Mouse (Mus musculus) CD4-positive naive resting alpha-beta T cell, adult 57 days (primary cell): ENCODE results near the gene 4933428G20Rik. TPM values are rescaled to one million over a fixed set of nuclear protein-coding genes. Genes with fewer than 3 reads are reported as not detected.

ENCODE experiments used
- total RNA-seq: library from RNA; stranded (reverse); gene quantifications from one replicate; pipeline ENCODE4 v1.2.4, GENCODE M21; 2023

Gene 4933428G20Rik
- total RNA-seq = not detected

GRCm38 (mm10) chr11:97499865-97500719, at the start of gene 4933428G20Rik:
Gene 4933428G20Rik (minus strand): TSS chr11:97500340.

Other genes with a start within 250 kb of the 4933428G20Rik start
- 69.0 TPM for gene Npepps, start 219.7 kb downstream of the 4933428G20Rik start, total RNA-seq
- 10.3 TPM for gene Mrpl45, start 184.6 kb downstream of the 4933428G20Rik start, total RNA-seq
- 0.30 TPM for gene Gpr179, start 148.3 kb downstream of the 4933428G20Rik start, total RNA-seq
- gene Socs7, start 137.8 kb downstream of the 4933428G20Rik start, total RNA-seq = 15.3 TPM
- gene Arhgap23, start 84.8 kb downstream of the 4933428G20Rik start, total RNA-seq = 1.1 TPM
- not detected for gene Srcin1, start 75.8 kb upstream of the 4933428G20Rik start, total RNA-seq
- gene Epop, start 129.4 kb upstream of the 4933428G20Rik start, total RNA-seq = 8.4 TPM
- 236 TPM for gene Mllt6, start 163.1 kb upstream of the 4933428G20Rik start, total RNA-seq
- 43.7 TPM for gene Cisd3, start 185.5 kb upstream of the 4933428G20Rik start, total RNA-seq
- 3.0 TPM for gene Pcgf2, start 200.2 kb upstream of the 4933428G20Rik start, total RNA-seq
- gene Psmb3, start 203.1 kb upstream of the 4933428G20Rik start, total RNA-seq = 107 TPM
- 57.6 TPM for gene Pip4k2b, start 244.4 kb upstream of the 4933428G20Rik start, total RNA-seq